Mouse (Mus musculus) right cerebral cortex, postnatal 14 days (tissue): ENCODE data around the gene Mrpl19.
A peak's percentile ranks its signal among the peaks of the same experiment; 100 is the strongest.

Experiments
- DNase-seq: peaks from one replicate; pipeline ENCODE4 v3.0.0; 2022

Gene Mrpl19

DNA sequence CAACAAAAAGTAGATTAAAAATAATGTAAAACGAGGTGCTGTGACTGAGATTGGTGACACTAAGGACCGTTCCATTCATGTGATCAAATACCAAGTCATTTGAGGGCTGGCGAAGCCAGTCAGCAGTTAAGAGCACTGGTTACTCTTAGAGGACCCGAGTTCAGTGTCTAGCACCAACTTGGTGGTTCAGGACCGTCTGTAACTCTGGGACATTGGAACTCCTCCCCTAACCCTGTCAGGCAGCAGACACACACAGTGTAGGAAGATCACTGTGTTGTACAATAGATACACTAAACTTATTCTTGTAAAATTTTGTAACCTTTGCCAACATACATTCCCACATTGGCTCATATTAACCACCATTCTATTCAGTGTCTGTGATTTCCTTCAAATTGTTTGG, 41.5 kb downstream of the Mrpl19 start:
- no peak for DNase-seq

DNA sequence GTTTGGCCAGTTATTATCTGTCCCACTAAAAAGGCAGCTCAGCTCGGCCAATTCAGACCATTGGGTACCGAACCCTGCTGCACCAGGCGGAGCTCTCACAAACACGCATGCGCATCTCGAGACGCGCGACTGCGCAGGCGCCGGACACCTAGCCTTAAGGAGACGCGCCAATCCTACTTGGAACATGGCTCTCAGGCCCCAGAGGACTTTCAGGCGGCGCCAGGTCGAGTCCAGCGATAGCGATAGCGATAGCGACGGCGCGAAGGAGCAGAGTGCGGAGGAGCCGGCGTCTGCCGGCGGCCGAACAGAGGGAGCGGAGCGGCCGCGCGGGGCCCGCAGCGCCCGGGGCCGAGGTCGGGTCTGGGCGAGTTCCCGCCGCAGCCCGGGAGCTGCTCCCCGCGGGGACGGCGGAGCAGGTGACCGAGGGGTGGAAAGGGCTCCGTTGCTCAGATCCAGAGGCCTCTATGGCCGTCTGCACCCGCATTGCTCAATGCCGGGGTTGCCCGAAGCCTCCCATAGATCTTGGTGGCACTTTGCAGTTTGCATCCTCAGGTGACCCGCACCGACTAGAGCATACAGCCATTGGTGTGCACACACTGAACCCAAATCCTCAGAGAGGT, 42.1 kb downstream of the Mrpl19 start, which contains the start of gene Gcfc2:
Gene Gcfc2, plus strand, starts transcription at position 147 of the 620 bp plus-strand sequence.
- DNase-seq: peak; percentile 95

DNA sequence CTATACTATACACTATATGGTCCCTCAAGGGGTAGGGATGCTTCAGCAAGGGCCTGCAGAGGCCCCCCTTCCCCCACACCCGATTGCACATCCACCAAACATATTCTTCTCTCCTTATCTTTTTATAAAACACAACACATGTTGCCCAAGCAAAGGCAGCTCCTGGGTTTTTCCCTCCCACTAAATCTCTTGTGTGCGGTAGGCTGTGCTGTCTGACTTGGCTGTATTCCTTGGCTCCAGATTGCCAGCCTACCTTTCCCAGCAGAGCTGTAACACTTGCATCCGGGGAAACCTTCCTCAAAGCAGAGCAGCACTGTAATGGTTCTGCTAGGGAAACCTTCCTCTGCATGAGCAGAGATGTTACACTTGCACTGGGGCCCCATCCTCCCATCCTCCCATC, 53.6 kb downstream of the Mrpl19 start:
- DNase-seq: peak; percentile 17

DNA sequence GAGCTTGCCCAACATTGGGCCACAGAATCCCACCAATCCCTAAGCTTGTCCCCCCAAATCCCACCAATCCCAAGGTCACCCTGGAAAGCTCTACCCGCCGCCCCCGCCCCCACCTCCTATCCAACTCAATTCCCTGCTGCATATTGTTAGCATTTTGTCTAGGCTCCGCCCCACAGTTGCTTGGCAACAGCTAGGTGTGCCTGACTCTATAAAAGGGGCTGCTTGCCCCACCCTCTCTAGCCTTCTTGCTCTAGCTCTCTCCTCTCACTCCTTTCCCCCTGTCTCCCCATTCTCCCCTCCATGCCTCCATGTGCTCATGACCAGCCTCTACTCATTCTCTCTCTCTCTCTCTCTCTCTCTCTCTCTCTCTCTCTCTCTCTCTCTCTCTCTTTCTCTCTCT, 54.0 kb downstream of the Mrpl19 start:
- no peak for DNase-seq

DNA sequence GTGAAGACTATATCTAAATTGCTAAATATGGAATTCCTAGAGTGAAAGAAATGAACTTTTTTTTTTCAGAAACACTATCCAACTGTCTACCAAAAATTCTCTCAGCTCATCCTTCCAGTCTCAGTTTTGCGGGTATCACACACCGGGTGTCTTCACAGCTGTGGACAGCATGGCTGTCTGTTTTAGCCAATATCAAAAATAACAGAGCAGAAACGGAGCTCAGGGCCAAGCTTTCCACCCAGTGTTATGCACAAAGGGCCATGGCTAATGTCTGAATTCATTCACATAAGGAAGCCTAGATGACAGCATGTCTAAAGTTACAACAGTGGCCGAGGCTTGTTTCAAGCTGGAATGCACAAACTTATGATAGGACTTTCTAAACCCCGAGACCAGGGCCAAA, 54.5 kb downstream of the Mrpl19 start:
- DNase-seq: no peak

DNA sequence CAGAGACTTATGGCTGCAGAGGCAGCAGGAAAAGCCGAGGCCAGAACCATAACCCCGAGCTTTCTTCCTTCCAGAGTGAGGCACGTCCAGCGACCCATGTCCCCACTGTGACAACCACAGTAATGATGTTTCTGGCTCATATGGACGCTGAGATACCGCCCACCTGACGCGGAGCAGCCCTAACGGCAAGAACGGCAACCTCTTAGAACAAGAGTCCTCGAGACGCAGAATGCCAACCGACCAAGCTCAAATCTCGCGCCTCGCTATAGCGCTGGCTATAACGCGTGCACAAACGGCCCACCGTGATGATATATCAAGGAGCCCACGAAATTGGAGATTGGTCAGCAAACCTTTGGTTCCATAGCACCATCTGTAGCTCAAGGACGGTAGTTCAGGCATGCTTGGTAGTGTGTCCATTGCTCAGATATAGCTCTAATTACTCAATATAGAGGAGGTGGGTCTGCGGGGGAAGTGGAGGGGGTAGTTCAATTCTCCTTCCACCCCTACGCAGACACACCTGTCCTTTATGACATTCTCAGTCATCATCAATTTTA, 55.4 kb downstream of the Mrpl19 start:
- no peak for DNase-seq
